Mouse (Mus musculus): ENCODE results near the gene Cln5.

The Cln5 gene

DNA sequence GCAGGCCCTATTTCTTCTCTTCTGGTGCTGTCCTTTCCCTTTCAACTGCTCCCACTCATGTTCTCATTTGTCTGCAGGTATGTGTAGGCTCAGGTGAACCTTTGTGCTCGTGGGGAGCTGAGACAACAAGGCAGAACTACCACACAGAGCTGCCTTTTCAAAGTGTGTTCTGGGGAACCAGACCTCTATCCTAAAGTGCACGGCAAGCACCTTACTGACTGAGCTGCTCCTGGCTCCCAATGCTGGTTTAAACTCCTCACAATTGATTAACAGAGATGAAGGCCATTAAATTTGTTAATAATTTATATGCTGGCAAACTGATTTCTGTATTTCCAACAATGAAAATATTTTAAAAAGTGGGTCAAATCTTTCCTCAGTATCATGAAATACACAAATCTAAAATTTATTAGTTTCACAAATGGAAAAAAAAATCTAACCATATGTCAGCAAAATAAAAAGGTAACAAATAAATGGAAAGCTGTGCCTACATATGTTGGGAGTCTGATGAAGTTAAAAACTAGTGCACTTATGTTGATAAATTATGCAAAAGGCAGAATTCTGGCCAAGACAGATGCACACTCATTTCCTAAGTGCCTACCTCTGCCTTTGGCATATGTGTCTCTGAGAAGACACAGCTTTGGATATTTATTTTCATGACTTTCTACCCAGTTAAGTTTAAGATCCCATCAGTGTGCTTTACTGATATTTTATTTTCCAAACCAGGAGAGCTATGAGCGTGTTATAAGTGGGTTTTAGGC lies 42.8 kb downstream of the Cln5 start:
- DNase-seq (ENCODE audit: low spot score), result no peak

DNA sequence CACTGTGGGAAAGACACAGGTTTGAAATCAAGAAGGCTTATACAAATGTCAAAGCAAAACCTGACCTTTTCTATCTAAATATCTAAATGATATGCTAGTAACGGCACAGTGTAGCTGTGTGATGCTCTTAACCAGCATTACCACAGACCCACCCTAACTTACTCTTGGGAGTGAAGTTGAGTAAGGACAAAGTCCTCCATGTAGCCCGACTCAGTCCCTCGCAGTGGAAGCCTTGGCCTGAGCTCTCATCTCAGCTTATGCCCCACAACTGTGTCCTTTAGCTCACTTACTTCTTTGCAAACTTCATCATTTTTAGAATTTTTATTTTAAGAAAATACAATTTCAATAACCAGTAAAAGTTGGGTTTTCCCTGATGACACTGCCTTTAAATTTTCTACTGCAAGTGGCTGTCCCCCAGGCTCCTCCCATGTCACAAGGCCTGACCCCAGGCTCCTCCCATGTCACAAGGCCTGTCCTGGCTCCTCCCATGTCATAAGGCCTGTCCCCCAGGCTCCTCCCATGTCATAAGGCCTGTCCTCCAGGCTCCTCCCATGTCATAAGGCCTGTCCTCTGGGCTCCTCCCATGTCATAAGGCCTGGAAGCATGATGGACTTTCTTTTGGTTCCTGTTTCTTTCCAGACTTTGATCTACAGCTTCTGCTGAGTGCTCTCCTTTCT lies 45.1 kb downstream of the Cln5 start:
- DNase-seq (ENCODE audit: low spot score), result no peak

DNA sequence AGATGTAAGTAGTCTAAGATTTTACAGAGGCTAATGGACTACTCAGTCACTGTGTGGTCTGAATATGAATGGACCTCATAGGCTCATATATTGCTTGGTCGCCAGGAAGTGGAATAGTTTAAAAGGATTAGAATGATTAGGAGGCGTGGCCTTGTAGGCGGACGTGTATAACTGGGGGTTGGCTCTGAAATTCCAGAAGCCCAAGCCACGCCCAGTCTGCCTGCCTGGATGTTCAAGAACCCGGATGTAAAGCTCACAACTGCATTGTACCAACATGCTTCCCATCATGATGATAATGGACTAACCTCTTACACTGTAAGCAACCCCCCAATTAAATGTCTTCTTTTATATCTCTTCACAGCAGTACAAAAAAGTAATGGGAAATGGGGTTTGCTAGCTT lies 55.7 kb downstream of the Cln5 start:
- DNase-seq (ENCODE audit: low spot score), result no peak

Measured in left cerebral cortex, adult 11 months (tissue).